In the genomic region with DNA sequence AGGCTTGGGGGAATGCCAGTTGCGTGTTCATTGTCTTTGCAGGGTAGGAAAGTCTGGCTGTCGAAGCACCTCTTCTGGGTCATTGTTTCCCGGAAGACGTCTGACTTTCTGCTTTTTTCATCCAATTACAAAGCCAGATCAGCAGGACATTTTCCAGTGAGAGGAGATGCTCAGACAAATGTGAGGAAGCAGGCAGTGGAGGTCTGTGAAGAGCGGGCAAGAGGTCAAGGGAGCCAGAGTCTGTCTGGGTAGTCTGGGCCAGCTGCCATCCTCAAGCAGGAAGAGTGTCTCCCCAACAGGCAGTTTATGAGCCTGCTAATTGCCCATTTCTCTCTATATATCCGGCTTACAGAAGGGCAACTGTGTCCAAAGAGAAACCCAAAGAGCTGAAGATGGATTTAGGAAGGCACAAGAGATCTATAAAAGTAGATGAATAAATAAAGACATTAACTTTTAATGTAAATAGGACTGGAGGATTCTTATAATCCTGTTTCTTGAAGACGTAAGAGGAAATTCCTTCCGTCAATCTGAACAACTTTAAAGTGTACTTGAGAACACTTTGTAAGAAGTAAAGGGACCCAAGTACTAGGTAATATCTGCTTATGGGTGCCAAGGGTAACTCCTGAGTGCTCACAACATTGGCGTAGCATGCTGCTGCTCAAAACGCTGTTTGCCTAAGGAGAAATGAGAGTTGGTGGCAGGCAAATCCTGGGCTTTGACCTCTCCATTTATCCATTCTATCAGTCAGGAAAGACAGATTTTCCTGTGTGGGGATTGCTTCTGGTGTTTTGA, we compare ENCODE assay signal across 19 mouse cellular contexts.
DNase-seq lines count a peak whose midpoint lies in the region; ATAC-seq and TF ChIP-seq lines count a peak whose summit lies in the region.
"Had no signal": no experiment of that assay in that cellular context is flagged by ENCODE, and none has a peak within 500 bp of the region (broad histone marks: within the 10 kb centered on the region; RNA-seq: fewer than 3 reads in every experiment).

No protein-coding gene starts in this region.

- H3K9ac ChIP-seq in hindbrain, postnatal 0 days (replicated peaks; ENCODE audit: low read length), result no peak overlapping the region
- no peak overlapping the region for H3K9ac ChIP-seq in hindbrain, embryonic 12.5 days
- no peak overlapping the region for H3K9ac ChIP-seq in midbrain, postnatal 0 days (replicated peaks; ENCODE audit: low read length, poor library complexity, severe bottlenecking)
- H3K9ac ChIP-seq in midbrain, embryonic 11.5 days (ENCODE audit: low read length), result no peak overlapping the region
- H3K9ac ChIP-seq: embryonic facial prominence, embryonic 15.5 days; heart, embryonic 15.5 days; midbrain, embryonic 15.5 days had no signal

- ATAC-seq in hindbrain, postnatal 0 days, result no peak
- ATAC-seq in hindbrain, embryonic 12.5 days (ENCODE audit: low FRiP score), result no peak
- ATAC-seq in midbrain, postnatal 0 days (ENCODE audit: low FRiP score), result no peak
- no peak for ATAC-seq in midbrain, embryonic 11.5 days (ENCODE audit: low FRiP score)
- no peak for ATAC-seq in CD4-positive, CD25-positive, alpha-beta regulatory T cell, adult 4 months
- ATAC-seq: forebrain, embryonic 16.5 days; midbrain, embryonic 15.5 days had no signal

- no peak overlapping the region for H3K4me3 ChIP-seq in hindbrain, postnatal 0 days (ENCODE audit: low read length)
- H3K4me3 ChIP-seq in hindbrain, embryonic 12.5 days, result no peak overlapping the region
- H3K4me3 ChIP-seq in midbrain, postnatal 0 days (ENCODE audit: low read depth, low read length), result no peak overlapping the region
- no peak overlapping the region for H3K4me3 ChIP-seq in midbrain, embryonic 11.5 days (ENCODE audit: low read depth, low read length)
- H3K4me3 ChIP-seq: embryonic facial prominence, embryonic 15.5 days; heart, embryonic 15.5 days; layer of hippocampus, adult 2 months; megakaryocyte, embryonic 14.5 days; midbrain, embryonic 15.5 days had no signal

- no peaks in the 10 kb centered on the region for H3K9me3 ChIP-seq in hindbrain, postnatal 0 days (ENCODE audit: low read length)
- H3K9me3 ChIP-seq in hindbrain, embryonic 12.5 days (replicated peaks), result no peaks in the 10 kb centered on the region
- no peaks in the 10 kb centered on the region for H3K9me3 ChIP-seq in midbrain, postnatal 0 days (ENCODE audit: low read length)
- no peaks in the 10 kb centered on the region for H3K9me3 ChIP-seq in midbrain, embryonic 11.5 days (ENCODE audit: control insufficient read depth, low read length)
- H3K9me3 ChIP-seq: embryonic facial prominence, embryonic 15.5 days; heart, embryonic 15.5 days; megakaryocyte, embryonic 14.5 days; midbrain, embryonic 15.5 days had no signal

- 58% methylated on average over 10 of the region's 10 CpGs for WGBS in hindbrain, postnatal 0 days
- WGBS in hindbrain, embryonic 12.5 days, result 78% methylated on average over 10 of the region's 10 CpGs
- 68% methylated on average over 10 of the region's 10 CpGs for WGBS in midbrain, postnatal 0 days
- 82% methylated on average over 10 of the region's 10 CpGs for WGBS in midbrain, embryonic 11.5 days

- no peaks in the 10 kb centered on the region for H3K4me1 ChIP-seq in hindbrain, postnatal 0 days (ENCODE audit: insufficient read depth, low read length)
- no peaks in the 10 kb centered on the region for H3K4me1 ChIP-seq in hindbrain, embryonic 12.5 days
- H3K4me1 ChIP-seq in midbrain, postnatal 0 days (ENCODE audit: insufficient read depth, low read length), result no peaks in the 10 kb centered on the region
- no peaks in the 10 kb centered on the region for H3K4me1 ChIP-seq in midbrain, embryonic 11.5 days (ENCODE audit: control insufficient read depth, insufficient read depth, low read length)
- H3K4me1 ChIP-seq: embryonic facial prominence, embryonic 15.5 days; heart, embryonic 15.5 days; megakaryocyte, embryonic 14.5 days; midbrain, embryonic 15.5 days had no signal

- no peak overlapping the region for H3K4me2 ChIP-seq in hindbrain, postnatal 0 days (ENCODE audit: low read depth, low read length)
- no peak overlapping the region for H3K4me2 ChIP-seq in hindbrain, embryonic 12.5 days (replicated peaks)
- H3K4me2 ChIP-seq in midbrain, postnatal 0 days (ENCODE audit: low read depth, low read length, poor library complexity, severe bottlenecking), result no peak overlapping the region
- H3K4me2 ChIP-seq in midbrain, embryonic 11.5 days, result no peak overlapping the region
- H3K4me2 ChIP-seq: embryonic facial prominence, embryonic 15.5 days; heart, embryonic 15.5 days; midbrain, embryonic 15.5 days had no signal

- no peaks in the 10 kb centered on the region for H3K36me3 ChIP-seq in hindbrain, postnatal 0 days (ENCODE audit: insufficient read depth, low read length)
- H3K36me3 ChIP-seq in hindbrain, embryonic 12.5 days, result no peaks in the 10 kb centered on the region
- no peaks in the 10 kb centered on the region for H3K36me3 ChIP-seq in midbrain, postnatal 0 days (ENCODE audit: insufficient read depth, low read length)
- no peaks in the 10 kb centered on the region for H3K36me3 ChIP-seq in midbrain, embryonic 11.5 days (ENCODE audit: control insufficient read depth, insufficient read depth, low read length)
- H3K36me3 ChIP-seq: embryonic facial prominence, embryonic 15.5 days; heart, embryonic 15.5 days; midbrain, embryonic 15.5 days had no signal

- no peak for TF ChIP-seq CTCF in hindbrain, postnatal 0 days (IDR thresholded peaks at IDR 0.05; ENCODE audit: low read depth)
- TF ChIP-seq CTCF in midbrain, postnatal 0 days (IDR thresholded peaks at IDR 0.05), result no peak

- DNase-seq in hindbrain, postnatal 0 days (ENCODE audit: low spot score), result peak; percentile 25
- DNase-seq in midbrain, postnatal 0 days (ENCODE audit: low spot score), result peak; percentile 26
- no peak for DNase-seq in midbrain, embryonic 11.5 days (ENCODE audit: low spot score, missing footprints)
- peak; percentile 69 for DNase-seq in cerebellum, adult 9-10 months
- no peak for DNase-seq in urinary bladder, adult 2 months (ENCODE audit: low spot score)
- DNase-seq: adrenal gland, adult 2 months; gastrocnemius, postnatal 25 days; kidney, adult 11 months; liver; right cerebral cortex, postnatal 4 days; thymus, adult 2 months had no signal

- H3K27me3 ChIP-seq in hindbrain, postnatal 0 days (ENCODE audit: insufficient read depth, low read length), result no peaks in the 10 kb centered on the region
- H3K27me3 ChIP-seq in hindbrain, embryonic 12.5 days, result no peaks in the 10 kb centered on the region
- H3K27me3 ChIP-seq in midbrain, postnatal 0 days (ENCODE audit: insufficient read depth, low read length), result no peaks in the 10 kb centered on the region
- no peaks in the 10 kb centered on the region for H3K27me3 ChIP-seq in midbrain, embryonic 11.5 days (ENCODE audit: control insufficient read depth, insufficient read depth, low read length)
- H3K27me3 ChIP-seq: embryonic facial prominence, embryonic 15.5 days; heart, embryonic 15.5 days; megakaryocyte, embryonic 14.5 days; midbrain, embryonic 15.5 days had no signal

- H3K27ac ChIP-seq in hindbrain, postnatal 0 days, result no peak overlapping the region
- H3K27ac ChIP-seq in hindbrain, embryonic 12.5 days, result no peak overlapping the region
- no peak overlapping the region for H3K27ac ChIP-seq in midbrain, postnatal 0 days (ENCODE audit: low read depth, low read length)
- H3K27ac ChIP-seq in midbrain, embryonic 11.5 days (ENCODE audit: low read depth, low read length), result no peak overlapping the region
- H3K27ac ChIP-seq: embryonic facial prominence, embryonic 15.5 days; heart, embryonic 15.5 days; layer of hippocampus, adult 2 months; midbrain, embryonic 15.5 days had no signal

Comparison
In these comparisons a context has a peak if more than half of its experiments do, and no peak if none do; other contexts are left out.
1. DNase-seq: peak in hindbrain, postnatal 0 days (single experiment), midbrain, postnatal 0 days (single experiment) and cerebellum, adult 9-10 months (single experiment); none in midbrain, embryonic 11.5 days (single experiment) and urinary bladder, adult 2 months (single experiment).